Mouse (Mus musculus): Measurements from ENCODE around the gene Olfr1362. TPM values are rescaled to one million over a fixed set of nuclear protein-coding genes. Genes with fewer than 3 reads are reported as not detected.

The Olfr1362 gene
- not detected in 2 replicates for polyA plus RNA-seq (2015; fragmentation: Nextera tagmentation; extraction: Ambion mirVana)

- no peaks in the 10 kb centered on the region for H3K36me3 ChIP-seq
- no peak for ATAC-seq (ENCODE audit: low FRiP score, low read depth)
- H3K4me1 ChIP-seq (replicated peaks), result no peaks in the 10 kb centered on the region
- no peak within 1 kb of the TSS for H3K27ac ChIP-seq (replicated peaks)
- H3K9me3 ChIP-seq, result no peaks in the 10 kb centered on the region
- no peak within 1 kb of the TSS for H3K4me3 ChIP-seq
- no peak within 1 kb of the TSS for H3K4me2 ChIP-seq
- no peaks in the 10 kb centered on the region for H3K27me3 ChIP-seq
- no peak within 1 kb of the TSS for H3K9ac ChIP-seq
Observed at GRCm38 (mm10) chr13:21613922-21614321, at the start of gene Olfr1362. Olfr1362 (minus strand) TSS chr13:21614022.

GRCm38 (mm10) chr13:21663286-21663685 is 49.5 kb upstream of the Olfr1362 start, which contains the start of gene Olfr1361:
Olfr1361 (minus strand) TSS chr13:21663386.
- Histone ChIP-seq H3K9ac (no peak within 1 kb of the TSS), H3K9me3 (no peaks in the 10 kb centered on the region), H3K4me2 (no peak within 1 kb of the TSS), H3K27ac (replicated peaks) (no peak within 1 kb of the TSS), H3K27me3 (no peaks in the 10 kb centered on the region), H3K4me3 (no peak within 1 kb of the TSS), H3K4me1 (replicated peaks) (no peaks in the 10 kb centered on the region), H3K36me3 (no peaks in the 10 kb centered on the region)
- WGBS, result 81% methylated on average over 2 of the region's 2 CpGs
- ATAC-seq (ENCODE audit: low FRiP score, low read depth), result no peak

- 83% methylated on average over 2 of the region's 2 CpGs for WGBS
Observed at GRCm38 (mm10) chr13:21642418-21642817, 28.6 kb upstream of the Olfr1362 start, which contains the start of gene Olfr11. Olfr11 (minus strand) TSS chr13:21642518.

GRCm38 (mm10) chr13:21591618-21592017 is 22.2 kb downstream of the Olfr1362 start:
- Histone ChIP-seq H3K9ac (no peak overlapping the region), H3K27ac (replicated peaks) (no peak overlapping the region), H3K4me3 (no peak overlapping the region), H3K27me3 (no peaks in the 10 kb centered on the region), H3K36me3 (no peaks in the 10 kb centered on the region), H3K4me2 (no peak overlapping the region), H3K4me1 (replicated peaks) (no peaks in the 10 kb centered on the region), H3K9me3 (no peaks in the 10 kb centered on the region)
- no peak for ATAC-seq (ENCODE audit: low FRiP score, low read depth)
- WGBS, result 64% methylated on average over 2 of the region's 2 CpGs

More at GRCm38 (mm10) chr13:21642418-21642817, 28.6 kb upstream of the Olfr1362 start, which contains the start of gene Olfr11:
- no peaks in the 10 kb centered on the region for H3K27me3 ChIP-seq
- H3K4me1 ChIP-seq (replicated peaks), result no peaks in the 10 kb centered on the region
- H3K4me2 ChIP-seq, result no peak within 1 kb of the TSS
- H3K9ac ChIP-seq, result no peak within 1 kb of the TSS
- no peak within 1 kb of the TSS for H3K4me3 ChIP-seq
- no peak within 1 kb of the TSS for H3K27ac ChIP-seq (replicated peaks)
- no peaks in the 10 kb centered on the region for H3K9me3 ChIP-seq
- H3K36me3 ChIP-seq, result no peaks in the 10 kb centered on the region
- ATAC-seq (ENCODE audit: low FRiP score, low read depth), result no peak

- 93% methylated on average over 2 of the region's 2 CpGs for WGBS
- H3K4me1 ChIP-seq (replicated peaks), result no peaks in the 10 kb centered on the region
- ATAC-seq (ENCODE audit: low FRiP score, low read depth), result no peak
Observed at GRCm38 (mm10) chr13:21581659-21582058, 32.2 kb downstream of the Olfr1362 start, which contains the start of gene Olfr1364. Olfr1364 (minus strand) TSS chr13:21581759.

More at GRCm38 (mm10) chr13:21581659-21582058, 32.2 kb downstream of the Olfr1362 start, which contains the start of gene Olfr1364:
- no peaks in the 10 kb centered on the region for H3K36me3 ChIP-seq
- no peaks in the 10 kb centered on the region for H3K9me3 ChIP-seq
- H3K4me2 ChIP-seq, result no peak within 1 kb of the TSS
- no peaks in the 10 kb centered on the region for H3K27me3 ChIP-seq
- H3K9ac ChIP-seq, result no peak within 1 kb of the TSS
- H3K4me3 ChIP-seq, result no peak within 1 kb of the TSS
- no peak within 1 kb of the TSS for H3K27ac ChIP-seq (replicated peaks)

Other genes starting within 250 kb of the Olfr1362 start
- 65.8 and 71.1 TPM in 2 replicates for gene Zkscan3, start 211.3 kb downstream of the Olfr1362 start, polyA plus RNA-seq (2015; fragmentation: Nextera tagmentation; extraction: Ambion mirVana)
- gene Pgbd1, start 173.0 kb downstream of the Olfr1362 start, polyA plus RNA-seq (2015; fragmentation: Nextera tagmentation; extraction: Ambion mirVana), result 2.8 and 4.2 TPM in 2 replicates
- gene Zscan26, start 160.3 kb downstream of the Olfr1362 start, polyA plus RNA-seq (2015; fragmentation: Nextera tagmentation; extraction: Ambion mirVana), result 23.7 and 24.3 TPM in 2 replicates
- 3.8 and 4.1 TPM in 2 replicates for gene Nkapl, start 145.5 kb downstream of the Olfr1362 start, polyA plus RNA-seq (2015; fragmentation: Nextera tagmentation; extraction: Ambion mirVana)
- gene Zkscan4, start 135.1 kb downstream of the Olfr1362 start, polyA plus RNA-seq (2015; fragmentation: Nextera tagmentation; extraction: Ambion mirVana), result 8.1 and 10.5 TPM in 2 replicates
- not detected in 2 replicates for gene Gm10065, start 134.6 kb downstream of the Olfr1362 start, polyA plus RNA-seq (2015; fragmentation: Nextera tagmentation; extraction: Ambion mirVana)
- gene AK157302, start 118.8 kb downstream of the Olfr1362 start, polyA plus RNA-seq (2015; fragmentation: Nextera tagmentation; extraction: Ambion mirVana), result 0.39 and 0.55 TPM in 2 replicates
- gene Gm11273, start 112.6 kb downstream of the Olfr1362 start, polyA plus RNA-seq (2015; fragmentation: Nextera tagmentation; extraction: Ambion mirVana), result 8.8 and 11.9 TPM in 2 replicates
- 4.5 and 5.0 TPM in 2 replicates for gene Zkscan8, start 82.9 kb downstream of the Olfr1362 start, polyA plus RNA-seq (2015; fragmentation: Nextera tagmentation; extraction: Ambion mirVana)
- gene Olfr1366, start 71.2 kb downstream of the Olfr1362 start, polyA plus RNA-seq (2015; fragmentation: Nextera tagmentation; extraction: Ambion mirVana), result 0.06 and 0.25 TPM in 2 replicates
- gene Olfr1535, start 54.1 kb downstream of the Olfr1362 start, polyA plus RNA-seq (2015; fragmentation: Nextera tagmentation; extraction: Ambion mirVana), result 0.04 and 0.08 TPM in 2 replicates
- not detected in 2 replicates for gene Olfr1364, start 32.3 kb downstream of the Olfr1362 start, polyA plus RNA-seq (2015; fragmentation: Nextera tagmentation; extraction: Ambion mirVana)
- gene Olfr11, start 28.5 kb upstream of the Olfr1362 start, polyA plus RNA-seq (2015; fragmentation: Nextera tagmentation; extraction: Ambion mirVana), result 0.04 TPM in 1 of 2 replicates, not detected in the other
- gene Olfr1361, start 49.4 kb upstream of the Olfr1362 start, polyA plus RNA-seq (2015; fragmentation: Nextera tagmentation; extraction: Ambion mirVana), result not detected in 2 replicates
- not detected in 2 replicates for gene Olfr1360, start 63.4 kb upstream of the Olfr1362 start, polyA plus RNA-seq (2015; fragmentation: Nextera tagmentation; extraction: Ambion mirVana)
- gene Olfr1359, start 84.1 kb upstream of the Olfr1362 start, polyA plus RNA-seq (2015; fragmentation: Nextera tagmentation; extraction: Ambion mirVana), result not detected in 2 replicates
- gene Hist1h2bl, start 102.1 kb upstream of the Olfr1362 start, polyA plus RNA-seq (2015; fragmentation: Nextera tagmentation; extraction: Ambion mirVana), result not detected in 2 replicates
- 6.2 and 7.8 TPM in 2 replicates for gene Hist1h2ai, start 102.4 kb upstream of the Olfr1362 start, polyA plus RNA-seq (2015; fragmentation: Nextera tagmentation; extraction: Ambion mirVana)
- 2.5 and 3.5 TPM in 2 replicates for gene Hist1h3h, start 103.6 kb upstream of the Olfr1362 start, polyA plus RNA-seq (2015; fragmentation: Nextera tagmentation; extraction: Ambion mirVana)
- gene Hist1h2bm, start 108.0 kb upstream of the Olfr1362 start, polyA plus RNA-seq (2015; fragmentation: Nextera tagmentation; extraction: Ambion mirVana), result 0.51 and 1.7 TPM in 2 replicates
- 0.77 TPM in 1 of 2 replicates, not detected in the other for gene Hist1h4j, start 121.0 kb upstream of the Olfr1362 start, polyA plus RNA-seq (2015; fragmentation: Nextera tagmentation; extraction: Ambion mirVana)
- gene Hist1h4k, start 136.5 kb upstream of the Olfr1362 start, polyA plus RNA-seq (2015; fragmentation: Nextera tagmentation; extraction: Ambion mirVana), result 1.5 and 2.3 TPM in 2 replicates
- 5.3 and 7.9 TPM in 2 replicates for gene Hist1h2ak, start 139.8 kb upstream of the Olfr1362 start, polyA plus RNA-seq (2015; fragmentation: Nextera tagmentation; extraction: Ambion mirVana)
- 1.1 TPM in 1 of 2 replicates, not detected in the other for gene Hist1h2bn, start 140.1 kb upstream of the Olfr1362 start, polyA plus RNA-seq (2015; fragmentation: Nextera tagmentation; extraction: Ambion mirVana)
- gene Hist1h1b, start 166.6 kb upstream of the Olfr1362 start, polyA plus RNA-seq (2015; fragmentation: Nextera tagmentation; extraction: Ambion mirVana), result 3.5 and 7.4 TPM in 2 replicates
- gene Hist1h3i, start 169.3 kb upstream of the Olfr1362 start, polyA plus RNA-seq (2015; fragmentation: Nextera tagmentation; extraction: Ambion mirVana), result 28.0 and 43.0 TPM in 2 replicates
- gene Hist1h2an, start 173.2 kb upstream of the Olfr1362 start, polyA plus RNA-seq (2015; fragmentation: Nextera tagmentation; extraction: Ambion mirVana), result 1.0 and 1.5 TPM in 2 replicates
- 0.44 and 0.58 TPM in 2 replicates for gene Hist1h2bp, start 173.4 kb upstream of the Olfr1362 start, polyA plus RNA-seq (2015; fragmentation: Nextera tagmentation; extraction: Ambion mirVana)
- 4.9 and 7.3 TPM in 2 replicates for gene Hist1h2bq, start 196.2 kb upstream of the Olfr1362 start, polyA plus RNA-seq (2015; fragmentation: Nextera tagmentation; extraction: Ambion mirVana)
- gene Hist1h2ao, start 196.4 kb upstream of the Olfr1362 start, polyA plus RNA-seq (2015; fragmentation: Nextera tagmentation; extraction: Ambion mirVana), result not detected in 2 replicates
- gene Hist1h4m, start 197.7 kb upstream of the Olfr1362 start, polyA plus RNA-seq (2015; fragmentation: Nextera tagmentation; extraction: Ambion mirVana), result not detected in 2 replicates
- 4.9 and 7.7 TPM in 2 replicates for gene Hist1h4n, start 218.2 kb upstream of the Olfr1362 start, polyA plus RNA-seq (2015; fragmentation: Nextera tagmentation; extraction: Ambion mirVana)
- 669 and 801 TPM in 2 replicates for gene Hist1h2ap, start 219.5 kb upstream of the Olfr1362 start, polyA plus RNA-seq (2015; fragmentation: Nextera tagmentation; extraction: Ambion mirVana)
- gene Hist1h2br, start 219.7 kb upstream of the Olfr1362 start, polyA plus RNA-seq (2015; fragmentation: Nextera tagmentation; extraction: Ambion mirVana), result 4.7 and 7.1 TPM in 2 replicates